Mouse (Mus musculus): ENCODE measurements around the gene Clpp. TPM values are rescaled to one million over a fixed set of nuclear protein-coding genes. Genes with fewer than 3 reads are reported as not detected.
A peak's percentile ranks its signal among the peaks of the same experiment; 100 is the strongest.

The Clpp gene
- polyA plus RNA-seq (2012; rRNA removed) = 66.7 and 103 TPM in 2 replicates

DNA sequence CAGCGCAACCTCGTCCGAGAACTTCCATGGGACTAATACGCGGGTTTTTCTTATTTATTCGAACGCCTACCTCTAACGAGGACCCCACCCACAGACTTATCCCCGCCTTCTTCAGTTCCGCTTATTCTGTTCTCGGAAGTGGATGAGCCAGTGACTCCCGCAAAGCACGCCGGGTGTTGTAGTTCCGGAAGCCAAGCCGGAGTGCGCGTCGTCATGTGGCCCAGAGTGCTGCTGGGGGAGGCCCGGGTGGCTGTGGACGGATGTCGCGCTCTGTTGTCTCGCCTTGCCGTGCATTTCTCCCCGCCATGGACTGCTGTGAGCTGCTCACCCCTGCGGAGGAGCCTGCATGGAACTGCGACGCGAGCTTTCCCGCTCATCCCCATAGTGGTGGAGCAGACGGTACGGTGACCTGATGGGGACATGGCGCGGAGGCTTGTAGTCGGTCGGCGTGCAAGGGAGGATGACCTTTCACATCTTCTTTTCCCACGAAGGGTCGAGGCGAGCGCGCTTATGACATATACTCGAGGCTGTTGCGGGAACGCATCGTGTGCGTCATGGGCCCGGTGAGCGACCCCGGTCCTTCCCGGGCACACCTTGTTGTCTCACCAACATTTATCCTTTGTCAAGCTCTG is at the start of gene Clpp:
Gene Clpp, plus strand, starts transcription at position 191 of the 632 bp plus-strand sequence.
- Histone ChIP-seq H3K27me3 (ENCODE audit: control insufficient read depth, insufficient read depth, low read length) (no peaks in the 10 kb centered on the region), H3K27ac (ENCODE audit: insufficient read depth, low read length) (peak within 1 kb of the TSS; percentile 85), H3K36me3 (ENCODE audit: control insufficient read depth, insufficient read depth, low read length) (peaks cover 19% of the 10 kb centered on the region), H3K4me1 (ENCODE audit: control insufficient read depth, insufficient read depth, insufficient read length) (peaks cover 6% of the 10 kb centered on the region; the same call in 1 of the 2 replicates), H3K4me3 (ENCODE audit: extremely low read depth, insufficient read depth, insufficient read length) (peak within 1 kb of the TSS; percentile 92)
- 1% methylated on average over 52 of the region's 52 CpGs for WGBS
- DNase-seq (ENCODE audit: low read depth in 1 of 2, low spot score in 2 of 2) = peak; percentile 94 to 98
- TF ChIP-seq POLR2A (IDR thresholded peaks at IDR 0.05; ENCODE audit: low read depth, low read length) (peak; percentile 91), CTCF (IDR thresholded peaks at IDR 0.05; ENCODE audit: extremely low read depth, insufficient read depth, insufficient read length, insufficient replicate concordance) (no peak)

- Histone ChIP-seq H3K36me3 (ENCODE audit: control insufficient read depth, insufficient read depth, low read length) (no peaks in the 10 kb centered on the region), H3K4me3 (ENCODE audit: extremely low read depth, insufficient read depth, insufficient read length) (no peak overlapping the region), H3K27ac (ENCODE audit: insufficient read depth, low read length) (no peak overlapping the region), H3K4me1 (ENCODE audit: control insufficient read depth, insufficient read depth, insufficient read length) (no peaks in the 10 kb centered on the region), H3K27me3 (ENCODE audit: control insufficient read depth, insufficient read depth, low read length) (no peaks in the 10 kb centered on the region)
- TF ChIP-seq POLR2A (IDR thresholded peaks at IDR 0.05; ENCODE audit: low read depth, low read length) = no peak
- TF ChIP-seq CTCF (IDR thresholded peaks at IDR 0.05; ENCODE audit: extremely low read depth, insufficient read depth, insufficient read length, insufficient replicate concordance) = peak; percentile 85; the same call in 1 of the 2 replicates
- peak; percentile 44 to 64 for DNase-seq (ENCODE audit: low read depth in 1 of 2, low spot score in 2 of 2)
- 38% methylated on average over 3 of the region's 3 CpGs for WGBS
Observed at GRCm38 (mm10) chr17:56950915-56951314, 39.2 kb upstream of the Clpp start.

DNA sequence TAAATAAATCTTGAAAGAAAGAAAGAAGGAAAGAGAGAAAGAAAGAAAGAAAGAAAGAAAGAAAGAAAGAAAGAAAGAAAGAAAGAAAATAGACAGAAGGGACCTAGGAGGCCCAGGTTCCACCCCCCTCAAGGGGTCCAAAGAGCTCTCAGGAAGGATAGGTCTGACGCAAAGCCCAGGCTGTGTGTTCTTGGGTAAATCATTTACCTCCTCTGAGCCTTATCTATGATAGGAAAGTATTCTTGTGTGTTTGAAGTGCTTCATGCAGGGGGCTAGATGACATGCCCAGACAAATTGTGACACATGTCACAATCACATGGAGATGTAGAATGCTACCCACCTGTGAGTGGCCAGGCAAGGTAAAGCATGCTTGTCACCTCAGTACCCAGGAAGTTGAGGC is 37.5 kb upstream of the Clpp start:
- no peak for DNase-seq (ENCODE audit: low read depth in 1 of 2, low spot score in 2 of 2)
- WGBS = 92% methylated on average over 1 of the region's 1 CpGs

GRCm38 (mm10) chr17:56954871-56955270 is 35.2 kb upstream of the Clpp start:
- Histone ChIP-seq H3K4me1 (ENCODE audit: control insufficient read depth, insufficient read depth, insufficient read length) (0 out of 2 replicates have a peak, but pooled peaks cover 3% of the 10 kb centered on the region), H3K27me3 (ENCODE audit: control insufficient read depth, insufficient read depth, low read length) (no peaks in the 10 kb centered on the region), H3K4me3 (ENCODE audit: extremely low read depth, insufficient read depth, insufficient read length) (no peak overlapping the region), H3K27ac (ENCODE audit: insufficient read depth, low read length) (no peak overlapping the region), H3K36me3 (ENCODE audit: control insufficient read depth, insufficient read depth, low read length) (no peaks in the 10 kb centered on the region)
- TF ChIP-seq CTCF (IDR thresholded peaks at IDR 0.05; ENCODE audit: extremely low read depth, insufficient read depth, insufficient read length, insufficient replicate concordance) (no peak), POLR2A (IDR thresholded peaks at IDR 0.05; ENCODE audit: low read depth, low read length) (no peak)
- no peak for DNase-seq (ENCODE audit: low read depth in 1 of 2, low spot score in 2 of 2)
- WGBS = 73% methylated on average over 7 of the region's 7 CpGs

More for the DNA sequence above, 37.5 kb upstream of the Clpp start:
- Histone ChIP-seq H3K36me3 (ENCODE audit: control insufficient read depth, insufficient read depth, low read length) (no peaks in the 10 kb centered on the region), H3K27ac (ENCODE audit: insufficient read depth, low read length) (no peak overlapping the region), H3K4me1 (ENCODE audit: control insufficient read depth, insufficient read depth, insufficient read length) (no peaks in the 10 kb centered on the region), H3K27me3 (ENCODE audit: control insufficient read depth, insufficient read depth, low read length) (no peaks in the 10 kb centered on the region), H3K4me3 (ENCODE audit: extremely low read depth, insufficient read depth, insufficient read length) (no peak overlapping the region)
- no peak for TF ChIP-seq CTCF (IDR thresholded peaks at IDR 0.05; ENCODE audit: extremely low read depth, insufficient read depth, insufficient read length, insufficient replicate concordance)
- no peak for TF ChIP-seq POLR2A (IDR thresholded peaks at IDR 0.05; ENCODE audit: low read depth, low read length)

DNA sequence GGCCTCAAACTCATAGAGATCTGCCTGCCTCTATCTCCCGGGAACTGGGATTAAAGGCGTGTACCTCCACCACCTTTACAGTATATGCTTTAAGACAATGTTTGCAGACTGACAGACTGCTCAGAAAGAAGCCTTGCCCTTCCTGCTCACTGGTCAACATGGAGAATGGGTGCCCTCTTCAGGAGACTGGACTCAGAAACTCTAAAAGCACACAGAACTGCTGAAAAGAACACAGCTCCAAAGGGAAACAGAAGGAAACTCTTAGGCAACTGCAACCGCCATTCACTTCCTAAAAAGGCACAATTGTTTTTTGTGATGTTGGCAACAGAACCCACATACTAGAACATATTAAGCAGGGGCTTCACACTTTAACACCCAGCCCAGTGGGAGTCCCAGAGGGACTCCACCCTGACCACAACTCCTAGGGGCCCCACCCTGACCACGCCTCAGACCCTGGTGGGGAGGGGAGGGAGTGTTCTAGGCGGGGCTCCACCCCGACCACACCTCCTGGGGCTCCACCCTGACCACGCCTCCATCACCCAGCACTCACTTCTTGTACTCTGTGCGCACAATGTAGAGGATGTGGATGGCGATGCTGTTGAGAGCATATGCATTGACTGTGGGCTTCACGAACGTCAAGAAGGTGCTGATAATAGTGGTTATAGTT is 32.2 kb upstream of the Clpp start:
- Histone ChIP-seq H3K4me3 (ENCODE audit: extremely low read depth, insufficient read depth, insufficient read length) (no peak overlapping the region), H3K27ac (ENCODE audit: insufficient read depth, low read length) (peak overlapping the region; percentile 33; the same call in 1 of the 2 replicates), H3K36me3 (ENCODE audit: control insufficient read depth, insufficient read depth, low read length) (no peaks in the 10 kb centered on the region), H3K4me1 (ENCODE audit: control insufficient read depth, insufficient read depth, insufficient read length) (0 out of 2 replicates have a peak, but pooled peaks cover 3% of the 10 kb centered on the region), H3K27me3 (ENCODE audit: control insufficient read depth, insufficient read depth, low read length) (no peaks in the 10 kb centered on the region)
- WGBS = 8% methylated on average over 11 of the region's 11 CpGs
- DNase-seq (ENCODE audit: low read depth in 1 of 2, low spot score in 2 of 2) = peak; percentile 66 to 74
- no peak for TF ChIP-seq CTCF (IDR thresholded peaks at IDR 0.05; ENCODE audit: extremely low read depth, insufficient read depth, insufficient read length, insufficient replicate concordance)
- TF ChIP-seq POLR2A (IDR thresholded peaks at IDR 0.05; ENCODE audit: low read depth, low read length) = no peak

- Histone ChIP-seq H3K4me3 (ENCODE audit: extremely low read depth, insufficient read depth, insufficient read length) (no peak overlapping the region), H3K27me3 (ENCODE audit: control insufficient read depth, insufficient read depth, low read length) (no peaks in the 10 kb centered on the region), H3K4me1 (ENCODE audit: control insufficient read depth, insufficient read depth, insufficient read length) (0 out of 2 replicates have a peak, but pooled peaks cover 3% of the 10 kb centered on the region), H3K36me3 (ENCODE audit: control insufficient read depth, insufficient read depth, low read length) (no peaks in the 10 kb centered on the region), H3K27ac (ENCODE audit: insufficient read depth, low read length) (no peak overlapping the region)
- 90% methylated on average over 4 of the region's 4 CpGs for WGBS
- no peak for DNase-seq (ENCODE audit: low read depth in 1 of 2, low spot score in 2 of 2)
- TF ChIP-seq CTCF (IDR thresholded peaks at IDR 0.05; ENCODE audit: extremely low read depth, insufficient read depth, insufficient read length, insufficient replicate concordance) (no peak), POLR2A (IDR thresholded peaks at IDR 0.05; ENCODE audit: low read depth, low read length) (no peak)
Observed at GRCm38 (mm10) chr17:56958667-56959066, 31.4 kb upstream of the Clpp start.

Data from spleen, adult 2 months (tissue).